Mouse (Mus musculus): ENCODE results near the gene Necap2. TPM values are rescaled to one million over a fixed set of nuclear protein-coding genes. Genes with fewer than 3 reads are reported as not detected.

Gene Necap2
- polyA plus RNA-seq, 1 experiment from 2014 or later = 110 TPM

- Histone ChIP-seq H3K9me3 (ENCODE audit: low read length) (no peaks in the 10 kb centered on the region), H3K4me1 (ENCODE audit: insufficient read depth, low read depth, low read length) (no peaks in the 10 kb centered on the region), H3K4me2 (replicated peaks; ENCODE audit: low read depth, low read length) (no peak overlapping the region), H3K4me3 (ENCODE audit: low read depth, low read length) (no peak overlapping the region), H3K36me3 (ENCODE audit: insufficient read depth, low read length) (0 out of 2 replicates have a peak, but pooled peaks cover 4% of the 10 kb centered on the region), H3K27me3 (replicated peaks; ENCODE audit: insufficient read depth, low read length) (no peaks in the 10 kb centered on the region), H3K9ac (replicated peaks; ENCODE audit: low read depth) (no peak overlapping the region), H3K27ac (ENCODE audit: low read length) (peak overlapping the region; percentile 32; the same call in 1 of the 2 replicates)
- TF ChIP-seq CTCF (IDR thresholded peaks at IDR 0.05) = peak; percentile 49
- TF ChIP-seq EP300 (IDR thresholded peaks at IDR 0.05) = no peak
- ATAC-seq (peak; percentile 72), DNase-seq (ENCODE audit: low spot score) (peak; percentile 75)
- WGBS = 57% methylated on average over 27 of the region's 27 CpGs
Observed at GRCm38 (mm10) chr4:141033606-141034549, 44.3 kb downstream of the Necap2 start.

GRCm38 (mm10) chr4:141031733-141032132 is 46.4 kb downstream of the Necap2 start:
- H3K4me1 ChIP-seq (ENCODE audit: insufficient read depth, low read depth, low read length) = no peaks in the 10 kb centered on the region
- no peak overlapping the region for H3K4me3 ChIP-seq (ENCODE audit: low read depth, low read length)
- no peak overlapping the region for H3K4me2 ChIP-seq (replicated peaks; ENCODE audit: low read depth, low read length)
- H3K27ac ChIP-seq (ENCODE audit: low read length) = no peak overlapping the region
- ATAC-seq (peak; percentile 65), DNase-seq (ENCODE audit: low spot score) (peak; percentile 87)
- H3K27me3 ChIP-seq (replicated peaks; ENCODE audit: insufficient read depth, low read length) = no peaks in the 10 kb centered on the region
- 10% methylated on average over 6 of the region's 6 CpGs for WGBS
- TF ChIP-seq EP300 (IDR thresholded peaks at IDR 0.05) = no peak
- peak; percentile 98 for TF ChIP-seq CTCF (IDR thresholded peaks at IDR 0.05)
- no peaks in the 10 kb centered on the region for H3K9me3 ChIP-seq (ENCODE audit: low read length)
- no peak overlapping the region for H3K9ac ChIP-seq (replicated peaks; ENCODE audit: low read depth)
- 0 out of 2 replicates have a peak, but pooled peaks cover 2% of the 10 kb centered on the region for H3K36me3 ChIP-seq (ENCODE audit: insufficient read depth, low read length)

GRCm38 (mm10) chr4:141030541-141031206 is 47.5 kb downstream of the Necap2 start:
- no peaks in the 10 kb centered on the region for H3K4me1 ChIP-seq (ENCODE audit: insufficient read depth, low read depth, low read length)
- no peak overlapping the region for H3K9ac ChIP-seq (replicated peaks; ENCODE audit: low read depth)
- 87% methylated on average over 17 of the region's 18 CpGs for WGBS
- TF ChIP-seq CTCF (IDR thresholded peaks at IDR 0.05) (no peak), EP300 (IDR thresholded peaks at IDR 0.05) (no peak)
- no peaks in the 10 kb centered on the region for H3K27me3 ChIP-seq (replicated peaks; ENCODE audit: insufficient read depth, low read length)
- no peak overlapping the region for H3K27ac ChIP-seq (ENCODE audit: low read length)
- H3K4me3 ChIP-seq (ENCODE audit: low read depth, low read length) = no peak overlapping the region
- no peak overlapping the region for H3K4me2 ChIP-seq (replicated peaks; ENCODE audit: low read depth, low read length)
- H3K9me3 ChIP-seq (ENCODE audit: low read length) = no peaks in the 10 kb centered on the region
- DNase-seq (ENCODE audit: low spot score) = no peak
- ATAC-seq = no peak
- H3K36me3 ChIP-seq (ENCODE audit: insufficient read depth, low read length) = 0 out of 2 replicates have a peak, but pooled peaks cover 3% of the 10 kb centered on the region

GRCm38 (mm10) chr4:141024992-141025391 is 53.2 kb downstream of the Necap2 start:
- Histone ChIP-seq H3K4me1 (ENCODE audit: insufficient read depth, low read depth, low read length) (peaks cover 24% of the 10 kb centered on the region), H3K4me3 (ENCODE audit: low read depth, low read length) (no peak overlapping the region), H3K27me3 (replicated peaks; ENCODE audit: insufficient read depth, low read length) (no peaks in the 10 kb centered on the region), H3K27ac (ENCODE audit: low read length) (no peak overlapping the region), H3K36me3 (ENCODE audit: insufficient read depth, low read length) (0 out of 2 replicates have a peak, but pooled peaks cover 3% of the 10 kb centered on the region), H3K4me2 (replicated peaks; ENCODE audit: low read depth, low read length) (no peak overlapping the region), H3K9me3 (ENCODE audit: low read length) (no peaks in the 10 kb centered on the region), H3K9ac (replicated peaks; ENCODE audit: low read depth) (no peak overlapping the region)
- no peak for ATAC-seq
- no peak for DNase-seq (ENCODE audit: low spot score)
- no peak for TF ChIP-seq EP300 (IDR thresholded peaks at IDR 0.05)
- TF ChIP-seq CTCF (IDR thresholded peaks at IDR 0.05) = no peak
- 78% methylated on average over 14 of the region's 27 CpGs for WGBS

GRCm38 (mm10) chr4:141024052-141024451 is 54.1 kb downstream of the Necap2 start:
- 25% methylated on average over 9 of the region's 9 CpGs for WGBS
- H3K4me2 ChIP-seq (replicated peaks; ENCODE audit: low read depth, low read length) = no peak overlapping the region

GRCm38 (mm10) chr4:141021614-141021929 is 56.6 kb downstream of the Necap2 start:
- TF ChIP-seq CTCF (IDR thresholded peaks at IDR 0.05) (0 out of 2 replicates have a peak, but pooled peaks have one; percentile 5), EP300 (IDR thresholded peaks at IDR 0.05) (no peak)
- H3K4me1 ChIP-seq (ENCODE audit: insufficient read depth, low read depth, low read length) = peaks cover 24% of the 10 kb centered on the region
- 51% methylated on average over 11 of the region's 11 CpGs for WGBS
- no peak for DNase-seq (ENCODE audit: low spot score)
- no peak overlapping the region for H3K4me2 ChIP-seq (replicated peaks; ENCODE audit: low read depth, low read length)
- no peak; the same call in 1 of the 2 replicates for ATAC-seq
- 0 out of 2 replicates have a peak, but pooled peaks cover under 1% of the 10 kb centered on the region for H3K36me3 ChIP-seq (ENCODE audit: insufficient read depth, low read length)
- no peaks in the 10 kb centered on the region for H3K27me3 ChIP-seq (replicated peaks; ENCODE audit: insufficient read depth, low read length)
- no peak overlapping the region for H3K4me3 ChIP-seq (ENCODE audit: low read depth, low read length)
- no peaks in the 10 kb centered on the region for H3K9me3 ChIP-seq (ENCODE audit: low read length)
- no peak overlapping the region for H3K9ac ChIP-seq (replicated peaks; ENCODE audit: low read depth)
- peak overlapping the region; percentile 64 for H3K27ac ChIP-seq (ENCODE audit: low read length)

More at GRCm38 (mm10) chr4:141024052-141024451, 54.1 kb downstream of the Necap2 start:
- Histone ChIP-seq H3K27ac (ENCODE audit: low read length) (peak overlapping the region; percentile 76), H3K9me3 (ENCODE audit: low read length) (no peaks in the 10 kb centered on the region), H3K36me3 (ENCODE audit: insufficient read depth, low read length) (0 out of 2 replicates have a peak, but pooled peaks cover 3% of the 10 kb centered on the region), H3K27me3 (replicated peaks; ENCODE audit: insufficient read depth, low read length) (no peaks in the 10 kb centered on the region), H3K4me1 (ENCODE audit: insufficient read depth, low read depth, low read length) (peaks cover 24% of the 10 kb centered on the region), H3K9ac (replicated peaks; ENCODE audit: low read depth) (no peak overlapping the region), H3K4me3 (ENCODE audit: low read depth, low read length) (no peak overlapping the region)
- DNase-seq (ENCODE audit: low spot score) (peak; percentile 84), ATAC-seq (peak; percentile 71)
- TF ChIP-seq EP300 (IDR thresholded peaks at IDR 0.05) (peak; percentile 65; the same call in 1 of the 2 replicates), CTCF (IDR thresholded peaks at IDR 0.05) (no peak)
